Mouse (Mus musculus): ENCODE measurements at regions not wholly inside any gene's neighbourhood (a gene's known extent, or its start where the extent isn't known, plus 50 kb on each side); places are given as distances from the start of the nearest gene placed in this dataset.

- no peak for DNase-seq (ENCODE audit: low read depth)
Observed at GRCm38 (mm10) chr11:18413769-18414168, 460.1 kb upstream of the Etaa1 start.

DNA sequence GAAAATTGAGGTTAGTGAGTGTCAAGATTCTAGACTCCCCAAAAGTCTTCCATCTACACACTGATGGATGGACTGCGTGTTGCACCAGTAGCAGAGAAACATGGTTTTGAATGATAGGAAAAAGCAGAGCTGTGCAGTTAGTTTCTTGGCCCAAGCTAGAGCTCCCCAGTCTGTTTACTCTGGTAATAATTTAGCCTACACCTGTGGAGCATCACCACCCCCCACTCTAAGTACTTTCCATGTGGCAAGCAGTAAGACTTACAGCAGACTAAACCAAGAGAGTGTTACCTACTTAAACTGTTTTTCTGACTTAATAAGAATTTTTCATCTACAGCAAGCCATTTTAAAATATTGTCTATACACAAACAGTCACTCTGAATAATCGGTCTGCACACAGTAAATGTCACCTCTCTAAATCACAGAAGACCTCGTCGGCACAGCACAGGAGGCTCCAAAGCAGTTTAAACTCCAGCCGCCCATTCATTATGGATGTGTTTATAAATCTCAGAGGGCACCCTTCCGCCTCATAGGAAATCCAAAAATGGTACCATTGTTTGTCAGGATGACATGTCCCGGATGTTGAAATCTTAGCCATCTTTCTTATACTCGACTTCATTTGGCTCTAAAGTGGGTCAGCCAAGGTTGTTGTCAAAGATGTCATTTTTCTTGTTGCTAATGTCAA, 454.5 kb upstream of the Etaa1 start:
- DNase-seq (ENCODE audit: low read depth): no peak

DNA sequence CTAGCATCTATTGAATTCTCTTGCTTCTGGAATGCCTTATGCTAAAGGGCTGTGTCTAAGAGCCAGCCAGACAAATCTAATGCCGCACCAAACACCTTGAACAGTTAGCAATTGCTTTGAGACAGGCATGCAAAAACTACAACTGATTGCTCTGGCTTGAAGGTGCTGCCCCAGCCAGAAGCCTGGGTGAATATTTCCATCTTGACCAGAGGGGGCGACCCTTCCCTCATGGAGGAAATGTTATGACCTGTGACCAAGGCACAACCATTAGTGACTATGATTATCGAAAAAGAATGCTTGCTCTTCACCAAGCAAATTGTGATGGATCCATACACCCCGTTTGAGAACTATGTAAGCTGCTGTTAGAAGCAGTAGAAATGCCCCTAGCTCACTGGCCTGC, 445.9 kb upstream of the Etaa1 start:
- DNase-seq (ENCODE audit: low read depth): no peak

- no peak for DNase-seq (ENCODE audit: low read depth)
Observed at GRCm38 (mm10) chr11:18396397-18396796, 442.7 kb upstream of the Etaa1 start.

- no peak for DNase-seq (ENCODE audit: low read depth)
Observed at GRCm38 (mm10) chr11:18395631-18396030, 442.0 kb upstream of the Etaa1 start.

- DNase-seq (ENCODE audit: low read depth): no peak
Observed at GRCm38 (mm10) chr11:18372813-18373332, 419.2 kb upstream of the Etaa1 start.

DNA sequence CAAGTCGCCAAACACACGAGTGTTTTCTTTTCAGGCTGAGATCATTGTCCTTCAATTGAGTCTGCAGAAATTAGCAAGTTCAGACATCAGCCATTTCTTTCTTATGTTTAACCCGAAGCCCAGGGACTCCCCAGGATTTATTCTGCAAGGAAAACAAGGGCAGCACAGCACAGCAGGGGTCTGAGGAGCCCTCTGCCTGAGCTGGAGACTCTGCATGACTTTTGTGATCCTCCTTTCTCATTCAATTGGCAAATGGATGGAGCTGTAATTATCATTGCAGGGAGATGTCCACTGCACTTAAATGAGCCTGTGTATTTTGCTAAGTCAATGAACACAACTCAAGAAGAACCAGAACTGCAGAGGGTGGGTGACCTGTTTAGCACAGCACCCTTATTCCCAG, 417.6 kb upstream of the Etaa1 start:
- no peak for DNase-seq (ENCODE audit: low read depth)

DNA sequence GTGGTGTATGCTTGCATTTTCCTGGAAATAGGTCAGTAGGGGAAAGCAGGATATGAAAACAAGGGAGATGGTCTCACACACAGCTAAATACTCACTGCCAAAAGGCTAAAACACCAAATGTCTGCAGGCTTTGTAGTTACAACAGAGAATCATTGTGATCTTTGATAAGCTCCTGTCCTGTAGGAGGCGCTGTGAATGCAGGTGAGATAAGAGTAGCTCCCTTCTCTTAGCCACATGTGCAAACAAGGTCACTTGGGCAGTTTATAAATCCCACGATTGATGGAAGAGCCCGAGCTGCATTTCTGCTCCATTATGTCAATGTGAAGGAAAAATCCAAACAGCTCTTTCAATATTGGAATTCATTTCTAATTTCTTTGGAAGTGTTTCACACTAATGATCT, 417.2 kb upstream of the Etaa1 start:
- no peak for DNase-seq (ENCODE audit: low read depth)

- DNase-seq (ENCODE audit: low read depth): no peak
Observed at GRCm38 (mm10) chr11:18354866-18355265, 401.2 kb upstream of the Etaa1 start.

- no peak for DNase-seq (ENCODE audit: low read depth)
Observed at GRCm38 (mm10) chr11:18354156-18354555, 400.5 kb upstream of the Etaa1 start.

DNA sequence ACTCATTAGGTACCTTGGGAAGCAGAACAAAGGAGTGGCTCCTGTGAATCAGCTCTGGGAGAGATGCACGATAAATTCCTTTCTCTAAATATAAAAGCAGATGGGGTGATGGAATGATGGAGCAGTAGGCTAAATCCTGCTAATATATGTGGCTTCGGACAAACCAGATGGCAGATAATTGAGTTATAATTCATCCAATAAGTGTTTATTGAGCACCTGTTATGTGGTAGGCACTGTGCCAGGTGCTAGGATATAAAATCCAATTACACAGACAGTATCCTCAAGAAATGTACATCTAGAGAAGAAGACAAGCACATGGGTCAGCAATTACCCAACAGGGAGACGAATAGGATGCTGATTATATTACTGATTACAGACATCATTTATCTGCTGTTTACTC, 394.2 kb upstream of the Etaa1 start:
- DNase-seq (ENCODE audit: low read depth): no peak

GRCm38 (mm10) chr11:18313510-18314301, 360.0 kb upstream of the Etaa1 start:
- DNase-seq (ENCODE audit: low read depth): no peak

DNA sequence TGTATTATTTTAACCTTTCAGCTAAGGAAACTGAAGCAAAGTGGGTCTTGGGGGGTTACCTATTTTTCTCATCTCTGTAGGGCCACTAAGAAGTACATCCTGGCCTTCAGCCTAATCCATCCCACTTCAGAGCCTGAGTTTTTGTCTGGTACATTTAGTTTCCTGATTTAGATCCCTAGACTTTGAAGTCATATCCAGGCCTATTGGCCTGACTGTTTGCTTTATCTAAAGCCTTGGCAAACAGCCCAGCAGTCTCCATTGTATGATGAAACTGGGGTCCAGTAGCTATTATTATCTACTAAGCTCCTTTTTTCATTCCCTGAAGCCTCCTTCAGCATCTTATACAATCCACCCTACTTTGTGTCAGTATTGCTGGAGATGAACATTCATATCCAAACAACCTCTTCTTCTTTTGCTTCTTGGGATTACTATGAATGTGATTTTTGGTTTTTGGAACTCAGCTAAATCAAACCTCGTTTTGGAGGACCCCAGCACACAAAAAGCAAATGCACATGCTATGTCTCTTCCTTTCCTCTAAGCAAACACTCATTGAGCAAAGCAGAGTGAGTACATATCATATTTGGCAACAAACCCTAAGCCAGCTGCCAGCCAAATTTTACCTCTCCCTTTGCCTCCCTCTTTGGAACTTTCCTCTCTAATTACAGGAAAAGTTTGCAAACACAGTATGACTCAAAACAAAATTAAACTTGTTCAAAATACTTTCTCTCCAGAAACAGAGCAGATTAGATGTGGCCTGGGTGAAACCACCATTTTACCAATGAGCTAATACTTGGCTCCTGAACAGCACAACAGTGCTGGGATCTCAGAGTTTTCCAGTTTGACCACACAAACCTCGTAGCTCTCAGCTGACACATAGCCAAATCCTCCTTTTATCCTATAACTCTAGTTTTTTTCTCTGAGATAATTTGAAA, 342.8 kb upstream of the Etaa1 start:
- no peak for DNase-seq (ENCODE audit: low read depth)

- DNase-seq (ENCODE audit: low read depth): no peak
Observed at GRCm38 (mm10) chr11:18278585-18279136, 325.0 kb upstream of the Etaa1 start.

DNA sequence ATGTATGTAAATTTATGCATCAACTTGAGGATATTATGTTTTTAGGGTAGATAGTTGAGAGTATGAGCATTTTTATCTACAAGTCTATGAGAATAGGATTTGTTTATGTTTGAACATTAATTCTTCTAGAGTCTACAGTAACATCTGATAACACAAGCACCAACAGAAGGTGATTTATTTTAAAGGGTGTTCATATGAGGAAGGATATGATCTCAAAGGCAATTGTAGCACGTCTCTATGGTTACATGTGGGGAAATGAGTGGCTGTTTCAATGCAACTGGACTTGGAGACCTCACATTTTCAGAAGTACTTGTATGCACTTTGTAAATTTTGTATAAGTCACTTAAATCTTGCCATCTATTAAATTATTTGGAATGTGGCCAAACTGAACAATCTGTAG, 318.7 kb upstream of the Etaa1 start:
- DNase-seq (ENCODE audit: low read depth): no peak

DNA sequence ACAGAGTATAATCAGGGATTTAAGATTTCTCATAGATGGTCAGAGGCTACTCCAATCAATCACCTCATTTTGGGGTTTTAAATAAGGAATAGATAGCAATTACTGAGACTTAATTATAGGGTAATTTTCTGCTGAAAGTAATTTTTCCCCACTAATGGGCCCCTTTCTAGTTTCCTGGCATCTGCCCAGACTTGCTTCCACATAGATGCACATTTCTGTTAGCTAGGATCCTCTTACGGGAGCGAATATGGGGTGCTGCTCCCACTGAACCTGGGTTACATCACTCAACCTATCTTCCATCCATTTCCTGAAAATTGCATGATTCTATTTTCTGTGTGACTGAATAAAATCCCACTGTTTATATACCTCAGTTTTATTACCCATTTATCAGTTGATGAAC, 312.5 kb upstream of the Etaa1 start:
- DNase-seq (ENCODE audit: low read depth): no peak

DNA sequence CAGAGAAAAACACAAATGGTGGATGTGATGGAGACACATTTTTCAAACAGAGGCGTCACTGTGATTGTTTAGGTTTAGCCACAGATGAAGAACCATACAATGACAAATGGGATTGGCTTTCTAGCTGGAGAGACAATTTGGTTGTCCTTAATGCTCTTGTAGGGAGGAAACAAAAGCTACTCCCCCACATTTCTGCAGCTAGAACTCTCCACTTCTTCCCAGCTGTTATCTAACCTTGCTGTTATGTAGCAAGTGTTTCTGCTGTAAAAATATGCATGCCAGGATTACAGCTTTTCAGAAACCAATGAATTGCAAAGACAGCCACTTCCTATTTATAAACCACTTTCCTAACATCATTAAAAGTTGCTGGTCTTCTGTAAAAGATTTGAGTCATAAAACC, 309.2 kb upstream of the Etaa1 start:
- no peak for DNase-seq (ENCODE audit: low read depth)

DNA sequence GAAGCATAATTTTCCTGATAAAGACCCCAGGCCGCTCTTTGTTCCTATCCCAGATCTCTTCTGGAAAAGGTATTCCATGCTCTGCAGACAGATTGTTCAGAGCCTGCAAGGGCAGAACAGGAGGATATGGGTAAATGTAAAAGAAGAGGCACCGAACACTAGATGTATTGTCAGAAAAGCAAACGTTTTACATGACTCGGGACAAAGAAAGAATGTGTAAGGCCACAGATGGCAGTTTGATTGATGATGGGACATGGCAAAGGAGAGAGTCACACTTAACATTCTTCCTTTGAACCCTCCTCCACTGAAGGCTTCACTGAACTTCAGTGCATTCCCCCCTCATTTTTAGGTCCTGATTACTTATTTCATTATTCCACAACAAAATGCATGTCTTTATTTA, 295.6 kb upstream of the Etaa1 start:
- no peak for DNase-seq (ENCODE audit: low read depth)

DNA sequence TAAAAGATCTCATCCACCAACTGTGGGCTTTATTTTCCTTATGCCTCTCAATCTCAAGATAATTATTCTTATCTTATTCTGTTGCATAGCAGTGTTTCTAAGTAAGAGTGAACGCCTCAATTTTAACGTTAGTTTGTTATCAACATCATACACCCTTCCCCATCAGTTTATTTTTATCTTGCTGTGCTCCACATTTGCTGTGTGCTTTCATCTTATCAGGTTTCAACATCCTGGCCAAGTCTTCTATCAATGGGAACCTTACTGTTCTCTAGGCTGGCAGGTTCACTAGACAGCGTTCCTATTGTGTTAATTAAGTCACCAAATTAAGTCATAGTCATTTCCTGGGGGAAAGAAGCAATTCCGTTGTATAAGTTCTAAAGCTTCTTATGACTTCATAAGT, 263.1 kb upstream of the Etaa1 start:
- no peak for DNase-seq (ENCODE audit: low read depth)

- no peak for DNase-seq (ENCODE audit: low read depth)
Observed at GRCm38 (mm10) chr11:18173028-18173427, 219.4 kb upstream of the Etaa1 start.

DNA sequence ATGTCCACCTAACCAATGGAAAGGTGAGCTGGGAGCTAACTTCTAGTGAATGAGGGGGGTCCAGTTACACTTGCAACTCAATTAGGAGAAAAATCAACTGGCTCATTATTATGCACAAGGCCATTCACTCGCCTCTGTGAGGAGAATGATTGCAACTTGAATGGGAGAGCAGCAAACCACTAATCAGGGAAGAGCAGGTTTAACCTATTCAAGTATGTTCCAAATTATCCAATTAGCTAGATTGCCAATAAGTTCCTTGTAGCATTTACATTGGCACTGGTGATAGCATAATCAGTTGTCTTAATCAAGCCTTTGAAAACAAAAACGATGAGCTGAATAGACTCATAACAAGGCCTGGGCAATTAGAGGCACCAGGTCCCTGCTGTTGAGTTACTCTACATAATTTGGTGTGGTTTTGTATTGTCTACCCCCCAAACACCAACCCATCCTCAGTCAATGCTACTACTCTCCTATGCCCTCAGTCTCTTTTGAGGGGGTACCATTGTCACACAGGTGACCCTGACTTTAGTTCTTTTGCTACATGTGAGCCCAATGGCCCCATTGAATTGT, 217.6 kb upstream of the Etaa1 start:
- no peak for DNase-seq (ENCODE audit: low read depth)

Data from c-Kit-positive CD71-negative TER-119-negative erythroid progenitor cells, embryonic 14.5 days (primary cell).